Mouse (Mus musculus) heart, adult 2 months (tissue): ENCODE results near the gene Cyp4x1. TPM values are rescaled to one million over a fixed set of nuclear protein-coding genes. Genes with fewer than 3 reads are reported as not detected.
A peak's percentile ranks its signal among the peaks of the same experiment; 100 is the strongest.
"Not testable (repeated sequence)": the region's sequence is repeated elsewhere in the genome, so short reads cannot be mapped to it uniquely, and the experiment has no call there.

Experiments used
- DNase-seq, 2 experiments: peaks; one replicate each; pipeline ENCODE4 v3.0.0; 2021
- H3K27ac ChIP-seq: fragments of 200-600 bp; 2 replicates; pipeline ENCODE4 v1.8.1; 2022
- H3K27me3 ChIP-seq: fragments of 200-500 bp; 2 replicates; pipeline ENCODE4 v1.6.1; 2012; ENCODE audit warnings: mild to moderate bottlenecking, low read length, inconsistent platforms, mixed read lengths; ENCODE audit not compliant: control insufficient read depth, insufficient read depth
- H3K36me3 ChIP-seq: fragments of 200-500 bp; 2 replicates; pipeline ENCODE4 v1.6.1; 2012; ENCODE audit warnings: low read length, inconsistent platforms; ENCODE audit not compliant: control insufficient read depth, insufficient read depth
- H3K4me1 ChIP-seq: fragments of 200-500 bp; 2 replicates; pipeline ENCODE4 v1.6.1; 2011; ENCODE audit warnings: low read length; ENCODE audit not compliant: control insufficient read depth, insufficient read depth
- H3K4me3 ChIP-seq: fragments of 200-600 bp; 2 replicates; pipeline ENCODE4 v1.8.1; 2022
- H3K79me2 ChIP-seq: fragments of 200-500 bp; replicated peaks from 2 replicates; pipeline ENCODE4 v1.6.1; 2012; ENCODE audit warnings: mild to moderate bottlenecking, inconsistent platforms, low read length, moderate library complexity, mixed read lengths; ENCODE audit not compliant: control insufficient read depth, insufficient read depth
- H3K9ac ChIP-seq: fragments of 200-500 bp; 2 replicates; pipeline ENCODE4 v1.6.1; 2012; ENCODE audit warnings: low read depth, mild to moderate bottlenecking, control low read depth, inconsistent platforms, low read length, mixed read lengths
- CTCF ChIP-seq: fragments of 200-600 bp; IDR thresholded peaks from 2 replicates; pipeline ENCODE4 v1.8.1; 2022; ENCODE audit warnings: antibody characterized with exemption, mild to moderate bottlenecking, moderate library complexity
- EP300 ChIP-seq: fragments of 200-500 bp; IDR thresholded peaks from 2 replicates; pipeline ENCODE4 v1.6.1; 2011; ENCODE audit warnings: low read depth, low read length, control low read depth; ENCODE audit not compliant: insufficient read depth
- POLR2A ChIP-seq: fragments of 200-500 bp; IDR thresholded peaks from 2 replicates; pipeline ENCODE4 v1.6.1; 2011; ENCODE audit warnings: mild to moderate bottlenecking, low read depth, low read length, control low read depth; ENCODE audit not compliant: insufficient read depth
- WGBS: fragments of 180-500 bp; shearing (Covaris S2); methylation state at CpG from one replicate; pipeline ENCODE4 v1.1.7; 2018; 5-methylcytosine and 5-hydroxymethylcytosine counted together
- intact Hi-C: fragments of 180-260 bp; cut with DNase I; formaldehyde crosslinking; loops from one replicate; pipeline ENCODE4 v1.15.1; 2025
- long read RNA-seq: library from polyadenylated mRNA; stranded (forward); transcript quantifications from one replicate; pipeline ENCODE4 v2.0.0, GENCODE M21; 2021
- polyA plus RNA-seq: library from polyadenylated mRNA; depleted of rRNA; stranded (reverse); fragments of >200 nt; gene quantifications from 2 replicates; pipeline ENCODE4 v1.2.3, GENCODE M21; 2012; rRNA removed
- total RNA-seq, 2 experiments: library from RNA; stranded (reverse); gene quantifications; 2 replicates each; pipeline ENCODE4 v1.2.3; 2021

Cyp4x1 gene
- not detected for total RNA-seq
- 0.03 TPM in 1 of 2 replicates, not detected in the other for polyA plus RNA-seq
- long read RNA-seq = 0 reads

GRCm38 (mm10) chr4:115133621-115134295 lies at the start of gene Cyp4x1:
Gene Cyp4x1, minus strand, starts transcription at chr4:115134281.
- Histone ChIP-seq H3K36me3 (no peaks in the 10 kb centered on the region), H3K9ac (no peak within 1 kb of the TSS), H3K27me3 (no peaks in the 10 kb centered on the region; the same call in 1 of the 2 replicates), H3K4me3 (no peak within 1 kb of the TSS), H3K27ac (no peak within 1 kb of the TSS), H3K79me2 (no peaks in the 10 kb centered on the region), H3K4me1 (no peaks in the 10 kb centered on the region)
- TF ChIP-seq CTCF (no peak), POLR2A (no peak), EP300 (no peak)
- 2% methylated on average over 29 of the region's 29 CpGs for WGBS
- intact Hi-C loops = no loop called here
- DNase-seq = no peak

- intact Hi-C loops = not testable (repeated sequence)
These were observed 42.1 kb upstream of the Cyp4x1 start for GRCm38 (mm10) chr4:115176201-115176600.

GRCm38 (mm10) chr4:115174694-115175353 lies 40.7 kb upstream of the Cyp4x1 start:
- intact Hi-C loops = no loop called here
- TF ChIP-seq EP300 = no peak
- no peak for TF ChIP-seq CTCF
- TF ChIP-seq POLR2A = no peak
- H3K9ac ChIP-seq = no peak overlapping the region
- H3K27me3 ChIP-seq = no peaks in the 10 kb centered on the region
- H3K4me3 ChIP-seq = no peak overlapping the region
- no peaks in the 10 kb centered on the region for H3K79me2 ChIP-seq
- H3K36me3 ChIP-seq = no peaks in the 10 kb centered on the region
- 37% methylated on average over 1 of the region's 1 CpGs for WGBS
- H3K27ac ChIP-seq = no peak overlapping the region
- DNase-seq = no peak
- no peaks in the 10 kb centered on the region for H3K4me1 ChIP-seq

More at GRCm38 (mm10) chr4:115176201-115176600, 42.1 kb upstream of the Cyp4x1 start:
- H3K27me3 ChIP-seq, H3K4me3 ChIP-seq, H3K79me2 ChIP-seq, H3K9ac ChIP-seq, H3K36me3 ChIP-seq, DNase-seq, H3K4me1 ChIP-seq, H3K27ac ChIP-seq: not testable (repeated sequence)

GRCm38 (mm10) chr4:115158963-115159362 lies 24.9 kb upstream of the Cyp4x1 start:
- H3K9ac ChIP-seq, intact Hi-C loops, H3K27me3 ChIP-seq, H3K27ac ChIP-seq, H3K4me3 ChIP-seq, H3K36me3 ChIP-seq, DNase-seq, H3K79me2 ChIP-seq, H3K4me1 ChIP-seq: not testable (repeated sequence)
- 71% methylated on average over 3 of the region's 3 CpGs for WGBS

GRCm38 (mm10) chr4:115154723-115155122 lies 20.6 kb upstream of the Cyp4x1 start:
- H3K79me2 ChIP-seq = no peaks in the 10 kb centered on the region
- no peak overlapping the region for H3K4me3 ChIP-seq
- DNase-seq = no peak
- no peaks in the 10 kb centered on the region for H3K4me1 ChIP-seq
- no peak overlapping the region for H3K27ac ChIP-seq
- intact Hi-C loops = no loop called here
- no peaks in the 10 kb centered on the region for H3K27me3 ChIP-seq
- TF ChIP-seq POLR2A (no peak), CTCF (peak; percentile 29)
- WGBS = 87% methylated on average over 2 of the region's 2 CpGs
- no peak overlapping the region for H3K9ac ChIP-seq
- no peaks in the 10 kb centered on the region for H3K36me3 ChIP-seq

GRCm38 (mm10) chr4:115134296-115134630 lies 182 bp upstream of the Cyp4x1 start:
- DNase-seq = no peak
- no peaks in the 10 kb centered on the region for H3K36me3 ChIP-seq
- 17% methylated on average over 7 of the region's 7 CpGs for WGBS
- H3K27ac ChIP-seq = no peak overlapping the region
- H3K4me3 ChIP-seq = no peak overlapping the region
- TF ChIP-seq CTCF = no peak
- no peak for TF ChIP-seq EP300
- no peak for TF ChIP-seq POLR2A
- no peaks in the 10 kb centered on the region for H3K4me1 ChIP-seq
- H3K79me2 ChIP-seq = no peaks in the 10 kb centered on the region
- no peaks in the 10 kb centered on the region; the same call in 1 of the 2 replicates for H3K27me3 ChIP-seq
- intact Hi-C loops = no loop called here
- no peak overlapping the region for H3K9ac ChIP-seq
